Mouse (Mus musculus): ENCODE measurements around the gene Ada.

DNA sequence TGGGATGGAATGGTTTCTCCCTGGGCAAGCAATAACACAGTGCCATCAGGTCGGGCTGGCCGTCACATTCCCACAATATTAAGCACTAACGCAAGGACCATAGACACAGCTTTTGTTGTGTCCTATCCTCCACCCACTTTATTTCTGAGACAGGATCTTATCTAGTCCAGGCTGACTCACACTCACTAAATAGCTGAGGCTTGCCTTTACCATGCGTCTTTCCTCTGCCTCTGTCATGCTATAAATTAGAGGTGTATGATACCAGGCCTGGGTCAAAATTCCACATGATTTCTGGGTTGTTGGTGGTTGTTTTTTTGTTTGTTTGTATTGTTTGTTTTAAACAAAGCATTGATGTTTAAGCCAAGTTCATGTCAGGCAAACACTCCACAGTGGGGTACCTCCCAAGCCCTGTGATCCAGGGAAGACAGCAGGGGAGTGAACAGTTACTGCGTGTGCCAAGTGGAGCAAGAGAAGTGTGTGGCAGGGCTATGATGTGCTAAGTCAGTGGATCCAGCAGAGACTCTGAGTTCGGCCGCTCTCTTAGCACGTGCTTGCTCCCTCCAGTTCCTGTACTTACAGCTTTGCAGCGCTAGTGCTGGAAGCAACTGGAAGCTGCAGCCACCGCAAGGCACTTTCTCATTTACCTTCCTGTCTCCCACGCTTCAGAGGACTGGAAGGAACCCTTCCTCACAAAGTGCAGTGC is 50.8 kb downstream of the Ada start:
- TF ChIP-seq EP300 (IDR thresholded peaks at IDR 0.05; ENCODE audit: low read depth): no peak
- TF ChIP-seq CTCF (IDR thresholded peaks at IDR 0.05; ENCODE audit: low read depth): no peak; the same call in 1 of the 2 replicates
